Mouse (Mus musculus) frontal cortex, postnatal 25 days (tissue): ENCODE measurements around the gene Kdm6b.
A peak's percentile ranks its signal among the peaks of the same experiment; 100 is the strongest.
"Not testable (repeated sequence)": the region's sequence is repeated elsewhere in the genome, so short reads cannot be mapped to it uniquely, and the experiment has no call there.

Source experiments
- DNase-seq, 2 experiments: peaks; one replicate each; pipeline ENCODE4 v3.0.0; 2022; ENCODE audit warnings: low spot score in 2 of 2

Gene Kdm6b

GRCm38 (mm10) chr11:69406282-69406681 is 7.2 kb downstream of the Kdm6b start:
- no peak for DNase-seq

- DNase-seq, result no peak
Measured at GRCm38 (mm10) chr11:69405397-69406200, 7.9 kb downstream of the Kdm6b start.

GRCm38 (mm10) chr11:69404595-69405396 is 8.7 kb downstream of the Kdm6b start:
- DNase-seq, result no peak

GRCm38 (mm10) chr11:69403691-69404594 is 9.5 kb downstream of the Kdm6b start:
- no peak for DNase-seq

GRCm38 (mm10) chr11:69401987-69402386 is 11.5 kb downstream of the Kdm6b start:
- DNase-seq, result no peak

- peak; percentile 71 to 81 for DNase-seq
Measured at GRCm38 (mm10) chr11:69401210-69401637, 12.3 kb downstream of the Kdm6b start.

GRCm38 (mm10) chr11:69400083-69400850 is 13.2 kb downstream of the Kdm6b start:
- no peak for DNase-seq

GRCm38 (mm10) chr11:69399201-69400082 is 14.0 kb downstream of the Kdm6b start:
- DNase-seq, result no peak

GRCm38 (mm10) chr11:69398486-69399200 is 14.8 kb downstream of the Kdm6b start:
- DNase-seq, result no peak

- DNase-seq, result no peak
Measured at GRCm38 (mm10) chr11:69398059-69398458, 15.4 kb downstream of the Kdm6b start, which contains the start of gene Tmem88. Gene Tmem88 (minus strand): TSS chr11:69398234.

GRCm38 (mm10) chr11:69397581-69398057 is 15.9 kb downstream of the Kdm6b start:
- DNase-seq, result no peak

- DNase-seq, result no peak
Measured at GRCm38 (mm10) chr11:69396772-69397171, 16.7 kb downstream of the Kdm6b start.

- peak; percentile 91 to 95 for DNase-seq
Measured at GRCm38 (mm10) chr11:69395634-69396373, 17.7 kb downstream of the Kdm6b start.

- peak; percentile 81 to 87 for DNase-seq
Measured at GRCm38 (mm10) chr11:69395235-69395633, 18.2 kb downstream of the Kdm6b start, which contains the start of the genes Naa38 and Cyb5d1. Gene Naa38 (plus strand): TSS chr11:69395487. Gene Cyb5d1 (minus strand): TSS chr11:69395631.

- not testable (repeated sequence) for DNase-seq
Measured at GRCm38 (mm10) chr11:69394591-69395167, 18.8 kb downstream of the Kdm6b start.

- peak in 1 of 2 experiments; percentile 72 for DNase-seq
Measured at GRCm38 (mm10) chr11:69390400-69391034, 23.0 kb downstream of the Kdm6b start.
